Mouse (Mus musculus): ENCODE data around the gene Pdcd4.

Pdcd4 gene

GRCm38 (mm10) chr19:53892061-53892460, at the start of gene Pdcd4:
TSS of gene Pdcd4 (plus strand) at chr19:53892231.
- DNase-seq, result peak; percentile 48

- DNase-seq, result no peak
These were observed 48.1 kb upstream of the Pdcd4 start for GRCm38 (mm10) chr19:53843972-53844371.

- no peak for DNase-seq
These were observed 43.6 kb upstream of the Pdcd4 start for GRCm38 (mm10) chr19:53848272-53848995.

- DNase-seq, result peak; percentile 91
These were observed 41.7 kb upstream of the Pdcd4 start for GRCm38 (mm10) chr19:53850166-53850922.

- no peak for DNase-seq
These were observed 40.7 kb upstream of the Pdcd4 start for GRCm38 (mm10) chr19:53851352-53851751.

- DNase-seq, result no peak
These were observed 40.0 kb upstream of the Pdcd4 start for GRCm38 (mm10) chr19:53851826-53852698.

GRCm38 (mm10) chr19:53852699-53853451, 39.2 kb upstream of the Pdcd4 start:
- peak; percentile 87 for DNase-seq

GRCm38 (mm10) chr19:53854978-53855377, 37.1 kb upstream of the Pdcd4 start:
- peak; percentile 11 for DNase-seq

GRCm38 (mm10) chr19:53855781-53856180, 36.2 kb upstream of the Pdcd4 start:
- DNase-seq, result no peak

GRCm38 (mm10) chr19:53856794-53857193, 35.2 kb upstream of the Pdcd4 start:
- DNase-seq, result peak; percentile 8

- no peak for DNase-seq
These were observed 34.1 kb upstream of the Pdcd4 start for GRCm38 (mm10) chr19:53857962-53858361.

- DNase-seq, result peak; percentile 28
These were observed 32.9 kb upstream of the Pdcd4 start for GRCm38 (mm10) chr19:53859149-53859548.

GRCm38 (mm10) chr19:53859593-53859992, 32.4 kb upstream of the Pdcd4 start:
- DNase-seq, result no peak

- DNase-seq, result no peak
These were observed 30.7 kb upstream of the Pdcd4 start for GRCm38 (mm10) chr19:53861346-53861745.

- DNase-seq, result no peak
These were observed 29.3 kb upstream of the Pdcd4 start for GRCm38 (mm10) chr19:53862573-53863246.

GRCm38 (mm10) chr19:53867238-53867637, 24.8 kb upstream of the Pdcd4 start:
- no peak for DNase-seq

GRCm38 (mm10) chr19:53868125-53868524, 23.9 kb upstream of the Pdcd4 start:
- DNase-seq, result no peak

- DNase-seq, result no peak
These were observed 23.2 kb upstream of the Pdcd4 start for GRCm38 (mm10) chr19:53868796-53869195.

- no peak for DNase-seq
These were observed 22.3 kb upstream of the Pdcd4 start for GRCm38 (mm10) chr19:53869427-53870385.

- DNase-seq, result no peak
These were observed 21.5 kb upstream of the Pdcd4 start for GRCm38 (mm10) chr19:53870568-53870967.

GRCm38 (mm10) chr19:53871502-53871901, 20.5 kb upstream of the Pdcd4 start:
- DNase-seq, result no peak
